In the genomic region with DNA sequence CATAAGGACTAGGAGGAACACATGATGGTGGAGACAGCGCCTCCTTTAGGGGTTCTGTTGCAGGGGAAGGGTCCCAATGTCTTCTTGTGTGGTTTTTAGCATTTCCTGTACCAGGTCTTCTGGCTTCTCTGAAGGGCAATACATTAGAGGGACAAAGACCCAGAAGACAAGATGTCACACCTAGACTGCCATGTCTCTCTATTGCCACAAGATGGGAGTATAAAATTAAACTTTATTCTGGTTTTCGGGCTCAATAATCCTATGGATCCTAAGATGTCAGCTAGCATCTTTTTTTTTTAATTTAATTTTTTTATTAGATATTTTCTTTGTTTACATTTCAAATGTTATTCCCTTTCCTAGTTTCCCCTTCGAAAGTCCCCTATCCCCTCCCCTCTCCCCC, we compare ENCODE assay signal across 17 mouse cellular contexts. TPM values are rescaled to one million over a fixed set of nuclear protein-coding genes. Genes with fewer than 3 reads are reported as not detected.
DNase-seq lines count a peak whose midpoint lies in the region; ATAC-seq and TF ChIP-seq lines count a peak whose summit lies in the region.
"Had no signal": no experiment of that assay in that cellular context is flagged by ENCODE, and none has a peak within 500 bp of the region (broad histone marks: within the 10 kb centered on the region; RNA-seq: fewer than 3 reads in every experiment).

No protein-coding gene starts in this region.

- no peaks in the 10 kb centered on the region for H3K36me3 ChIP-seq in forebrain, embryonic 14.5 days (ENCODE audit: control insufficient read depth, insufficient read depth, low read length)
- no peaks in the 10 kb centered on the region for H3K36me3 ChIP-seq in forebrain, embryonic 10.5 days (replicated peaks)
- H3K36me3 ChIP-seq in kidney, postnatal 0 days (ENCODE audit: insufficient read depth, low read length) = no peaks in the 10 kb centered on the region
- H3K36me3 ChIP-seq in neural tube, embryonic 13.5 days = no peaks in the 10 kb centered on the region
- no peaks in the 10 kb centered on the region for H3K36me3 ChIP-seq in neural tube, embryonic 15.5 days
- H3K36me3 ChIP-seq: forebrain, embryonic 12.5 days; heart, embryonic 13.5 days; hindbrain, embryonic 15.5 days; liver, embryonic 15.5 days had no signal

- DNase-seq in forebrain, embryonic 14.5 days (ENCODE audit: low spot score) = peak; percentile 41
- no peak for DNase-seq in forebrain, embryonic 10.5 days (ENCODE audit: extremely low spot score, low spot score)
- DNase-seq in kidney, postnatal 0 days (ENCODE audit: low spot score) = no peak
- DNase-seq in kidney, postnatal 14 days = no peak
- peak; percentile 15 for DNase-seq in naive thymus-derived CD4-positive, alpha-beta T cell, adult 2 months (ENCODE audit: low read depth)
- no peak for DNase-seq in cerebellum, postnatal 36 days
- DNase-seq: adrenal gland, postnatal 25 days; gastrocnemius, postnatal 14 days; kidney, adult 9 months; right cerebral cortex, adult 18-20 months had no signal

- ATAC-seq in forebrain, embryonic 14.5 days = no peak
- ATAC-seq in kidney, postnatal 0 days (replicated peaks; ENCODE audit: low FRiP score, low read depth) = no peak
- no peak for ATAC-seq in neural tube, embryonic 13.5 days (ENCODE audit: low read depth)
- no peak for ATAC-seq in neural tube, embryonic 15.5 days (ENCODE audit: low FRiP score)

- no peaks in the 10 kb centered on the region for H3K27me3 ChIP-seq in forebrain, embryonic 14.5 days (replicated peaks; ENCODE audit: control insufficient read depth, insufficient read depth, low read length)
- no peaks in the 10 kb centered on the region for H3K27me3 ChIP-seq in forebrain, embryonic 10.5 days (ENCODE audit: poor library complexity, severe bottlenecking)
- H3K27me3 ChIP-seq in kidney, postnatal 0 days (ENCODE audit: insufficient read depth, low read length) = no peaks in the 10 kb centered on the region
- H3K27me3 ChIP-seq in neural tube, embryonic 13.5 days = no peaks in the 10 kb centered on the region
- no peaks in the 10 kb centered on the region for H3K27me3 ChIP-seq in neural tube, embryonic 15.5 days (replicated peaks)
- H3K27me3 ChIP-seq: forebrain, embryonic 12.5 days; heart, embryonic 13.5 days; hindbrain, embryonic 15.5 days; liver, embryonic 15.5 days had no signal

- no peak overlapping the region for H3K4me3 ChIP-seq in forebrain, embryonic 14.5 days (ENCODE audit: low read depth, low read length)
- H3K4me3 ChIP-seq in forebrain, embryonic 10.5 days = no peak overlapping the region
- no peak overlapping the region for H3K4me3 ChIP-seq in kidney, postnatal 0 days (replicated peaks; ENCODE audit: low read depth, low read length)
- H3K4me3 ChIP-seq in neural tube, embryonic 13.5 days = no peak overlapping the region
- H3K4me3 ChIP-seq in neural tube, embryonic 15.5 days (replicated peaks) = no peak overlapping the region
- H3K4me3 ChIP-seq: forebrain, embryonic 12.5 days; heart, embryonic 13.5 days; hindbrain, embryonic 15.5 days; liver, embryonic 15.5 days had no signal

- no peak overlapping the region for H3K9ac ChIP-seq in forebrain, embryonic 14.5 days (ENCODE audit: low read length)
- no peak overlapping the region for H3K9ac ChIP-seq in kidney, postnatal 0 days (ENCODE audit: low read depth, low read length)
- no peak overlapping the region for H3K9ac ChIP-seq in neural tube, embryonic 13.5 days
- H3K9ac ChIP-seq in neural tube, embryonic 15.5 days (replicated peaks) = no peak overlapping the region
- H3K9ac ChIP-seq: forebrain, embryonic 12.5 days; heart, embryonic 13.5 days; hindbrain, embryonic 15.5 days; liver, embryonic 15.5 days had no signal

- no peak overlapping the region for H3K4me2 ChIP-seq in forebrain, embryonic 14.5 days (ENCODE audit: low read length)
- no peak overlapping the region for H3K4me2 ChIP-seq in kidney, postnatal 0 days (ENCODE audit: low read length)
- H3K4me2 ChIP-seq in neural tube, embryonic 13.5 days = no peak overlapping the region
- H3K4me2 ChIP-seq in neural tube, embryonic 15.5 days = no peak overlapping the region
- H3K4me2 ChIP-seq: forebrain, embryonic 12.5 days; heart, embryonic 13.5 days; hindbrain, embryonic 15.5 days; liver, embryonic 15.5 days had no signal

- H3K27ac ChIP-seq in forebrain, embryonic 14.5 days (ENCODE audit: low read depth, low read length) = no peak overlapping the region
- no peak overlapping the region for H3K27ac ChIP-seq in forebrain, embryonic 10.5 days
- no peak overlapping the region for H3K27ac ChIP-seq in kidney, postnatal 0 days
- H3K27ac ChIP-seq in neural tube, embryonic 13.5 days (replicated peaks) = 0 out of 2 replicates have a peak overlapping the region, but pooled peaks have one; percentile 28
- no peak overlapping the region for H3K27ac ChIP-seq in neural tube, embryonic 15.5 days (replicated peaks)
- H3K27ac ChIP-seq: forebrain, embryonic 12.5 days; heart, embryonic 13.5 days; hindbrain, embryonic 15.5 days; liver, embryonic 15.5 days had no signal

- WGBS in forebrain, embryonic 14.5 days = 67% methylated on average over 3 of the region's 3 CpGs
- WGBS in forebrain, embryonic 10.5 days = 72% methylated on average over 3 of the region's 3 CpGs
- WGBS in kidney, postnatal 0 days = 66% methylated on average over 3 of the region's 3 CpGs
- WGBS in neural tube, embryonic 13.5 days = 64% methylated on average over 3 of the region's 3 CpGs
- 73% methylated on average over 3 of the region's 3 CpGs for WGBS in neural tube, embryonic 15.5 days

- TF ChIP-seq CTCF in kidney, postnatal 0 days (IDR thresholded peaks at IDR 0.05; ENCODE audit: low read depth) = peak; percentile 61

- H3K9me3 ChIP-seq in forebrain, embryonic 14.5 days (replicated peaks; ENCODE audit: control insufficient read depth, low read length) = no peaks in the 10 kb centered on the region
- no peaks in the 10 kb centered on the region for H3K9me3 ChIP-seq in forebrain, embryonic 10.5 days
- no peaks in the 10 kb centered on the region for H3K9me3 ChIP-seq in kidney, postnatal 0 days (replicated peaks; ENCODE audit: low read length)
- H3K9me3 ChIP-seq in neural tube, embryonic 13.5 days = no peaks in the 10 kb centered on the region
- H3K9me3 ChIP-seq in neural tube, embryonic 15.5 days (replicated peaks) = no peaks in the 10 kb centered on the region
- H3K9me3 ChIP-seq: forebrain, embryonic 12.5 days; heart, embryonic 13.5 days; hindbrain, embryonic 15.5 days; liver, embryonic 15.5 days had no signal

- H3K4me1 ChIP-seq in forebrain, embryonic 14.5 days (ENCODE audit: control insufficient read depth, insufficient read depth, low read length) = no peaks in the 10 kb centered on the region
- H3K4me1 ChIP-seq in forebrain, embryonic 10.5 days = no peaks in the 10 kb centered on the region
- H3K4me1 ChIP-seq in kidney, postnatal 0 days (replicated peaks; ENCODE audit: insufficient read depth, low read length) = no peaks in the 10 kb centered on the region
- H3K4me1 ChIP-seq in neural tube, embryonic 13.5 days (replicated peaks) = no peaks in the 10 kb centered on the region
- no peaks in the 10 kb centered on the region for H3K4me1 ChIP-seq in neural tube, embryonic 15.5 days
- H3K4me1 ChIP-seq: forebrain, embryonic 12.5 days; hindbrain, embryonic 15.5 days; liver, embryonic 15.5 days had no signal

RNA-seq across cellular contexts. Expression of a gene that starts 16.8 kb away (rescaled TPM):
- polyA plus RNA-seq in forebrain, embryonic 14.5 days (2014; fragmentation: Nextera tagmentation; extraction: Ambion mirVana) = 0.36 and 0.37 TPM in 2 replicates
- 1.5 and 1.8 TPM in 2 replicates for polyA plus RNA-seq in forebrain, embryonic 10.5 days (2016; fragmentation: Nextera tagmentation; extraction: Ambion mirVana)
- polyA plus RNA-seq in kidney, postnatal 0 days (2015; fragmentation: Nextera tagmentation; extraction: Ambion mirVana) = 13.7 and 16.0 TPM in 2 replicates
- 0.56 and 0.99 TPM in 2 replicates for polyA plus RNA-seq in neural tube, embryonic 13.5 days (2015; fragmentation: Nextera tagmentation; extraction: Ambion mirVana)
- 0.73 and 1.0 TPM in 2 replicates for polyA plus RNA-seq in neural tube, embryonic 15.5 days (2015; fragmentation: Nextera tagmentation; extraction: Ambion mirVana)

RNA-seq across cellular contexts. Expression of a gene that starts 19.0 kb away (rescaled TPM):
- polyA plus RNA-seq in forebrain, embryonic 14.5 days (2014; fragmentation: Nextera tagmentation; extraction: Ambion mirVana) = 0.85 and 1.1 TPM in 2 replicates
- polyA plus RNA-seq in forebrain, embryonic 10.5 days (2016; fragmentation: Nextera tagmentation; extraction: Ambion mirVana) = 0.76 and 0.93 TPM in 2 replicates
- polyA plus RNA-seq in kidney, postnatal 0 days (2015; fragmentation: Nextera tagmentation; extraction: Ambion mirVana) = 11.6 and 12.6 TPM in 2 replicates
- polyA plus RNA-seq in neural tube, embryonic 13.5 days (2015; fragmentation: Nextera tagmentation; extraction: Ambion mirVana) = 0.84 and 1.5 TPM in 2 replicates
- polyA plus RNA-seq in neural tube, embryonic 15.5 days (2015; fragmentation: Nextera tagmentation; extraction: Ambion mirVana) = 0.81 and 1.00 TPM in 2 replicates

RNA-seq across cellular contexts. Expression of a gene that starts 19.1 kb away (rescaled TPM):
- polyA plus RNA-seq in forebrain, embryonic 14.5 days (2014; fragmentation: Nextera tagmentation; extraction: Ambion mirVana) = 81.2 and 90.8 TPM in 2 replicates
- polyA plus RNA-seq in forebrain, embryonic 10.5 days (2016; fragmentation: Nextera tagmentation; extraction: Ambion mirVana) = 218 and 221 TPM in 2 replicates
- 56.7 and 57.8 TPM in 2 replicates for polyA plus RNA-seq in kidney, postnatal 0 days (2015; fragmentation: Nextera tagmentation; extraction: Ambion mirVana)
- 165 and 189 TPM in 2 replicates for polyA plus RNA-seq in neural tube, embryonic 13.5 days (2015; fragmentation: Nextera tagmentation; extraction: Ambion mirVana)
- 116 and 117 TPM in 2 replicates for polyA plus RNA-seq in neural tube, embryonic 15.5 days (2015; fragmentation: Nextera tagmentation; extraction: Ambion mirVana)

RNA-seq across cellular contexts. Expression of a gene that starts 56.3 kb away (rescaled TPM):
- polyA plus RNA-seq in forebrain, embryonic 14.5 days (2014; fragmentation: Nextera tagmentation; extraction: Ambion mirVana) = 0.22 and 0.97 TPM in 2 replicates
- 0.55 and 0.73 TPM in 2 replicates for polyA plus RNA-seq in forebrain, embryonic 10.5 days (2016; fragmentation: Nextera tagmentation; extraction: Ambion mirVana)
- 0.22 and 0.26 TPM in 2 replicates for polyA plus RNA-seq in kidney, postnatal 0 days (2015; fragmentation: Nextera tagmentation; extraction: Ambion mirVana)
- polyA plus RNA-seq in neural tube, embryonic 13.5 days (2015; fragmentation: Nextera tagmentation; extraction: Ambion mirVana) = 0.36 and 0.89 TPM in 2 replicates
- polyA plus RNA-seq in neural tube, embryonic 15.5 days (2015; fragmentation: Nextera tagmentation; extraction: Ambion mirVana) = 2.7 and 3.8 TPM in 2 replicates
- polyA plus RNA-seq: embryonic facial prominence, embryonic 14.5 days; heart, embryonic 13.5 days; liver, embryonic 15.5 days had no signal

Comparison
In these comparisons a context has a peak if more than half of its experiments do, and no peak if none do; other contexts are left out.
1. DNase-seq: peak in forebrain, embryonic 14.5 days (single experiment) and naive thymus-derived CD4-positive, alpha-beta T cell, adult 2 months (single experiment); none in forebrain, embryonic 10.5 days (single experiment), kidney, postnatal 0 days (single experiment), kidney, postnatal 14 days (single experiment) and cerebellum, postnatal 36 days (0 of 2).